Comparison of ENCODE assay signal across 13 mouse cellular contexts in the genomic region with DNA sequence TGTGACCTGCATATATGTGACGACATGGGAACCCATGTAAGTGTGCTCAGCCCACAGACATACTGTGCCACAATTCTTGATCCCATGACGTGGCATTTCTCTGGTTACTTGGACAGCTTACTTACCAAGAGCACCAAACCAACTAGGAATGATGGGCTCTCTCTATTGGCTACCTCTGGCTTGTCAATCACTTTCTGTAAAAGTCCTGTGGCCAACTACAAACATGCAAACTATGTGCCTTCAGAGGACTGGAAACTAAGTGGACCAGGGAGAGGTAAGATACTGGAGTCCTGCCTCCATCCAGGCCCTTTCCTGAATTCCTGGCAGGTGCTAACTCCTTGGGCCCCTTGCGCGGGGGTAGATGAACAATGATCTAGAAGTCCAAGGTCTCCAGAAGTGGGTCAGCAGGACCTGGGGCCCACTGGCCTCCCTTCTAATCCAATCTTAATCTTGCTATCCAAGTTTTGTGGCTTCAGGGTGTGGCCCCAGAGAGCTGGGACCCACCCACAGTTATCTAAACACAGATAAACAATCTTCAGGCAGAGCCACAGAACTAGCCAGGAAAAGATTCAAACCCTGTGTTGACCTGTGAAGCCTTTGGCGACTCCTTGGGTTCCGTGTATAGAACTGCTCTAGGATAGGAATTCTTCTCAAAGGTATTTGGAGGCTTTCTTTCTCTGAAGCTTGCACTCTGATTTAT.
DNase-seq lines count a peak whose midpoint lies in the region; ATAC-seq and TF ChIP-seq lines count a peak whose summit lies in the region.
"Had no signal": no experiment of that assay in that cellular context is flagged by ENCODE, and none has a peak within 500 bp of the region (broad histone marks: within the 10 kb centered on the region; RNA-seq: fewer than 3 reads in every experiment).

No protein-coding gene starts in this region.

- peaks cover 68% of the 10 kb centered on the region for H3K79me2 ChIP-seq in myocyte (ENCODE audit: control insufficient read depth, insufficient read depth)

- peak overlapping the region; percentile 34; the same call in 1 of the 2 replicates for H3K9ac ChIP-seq in heart, embryonic 11.5 days (ENCODE audit: low read depth, low read length)
- H3K9ac ChIP-seq: embryonic facial prominence, embryonic 12.5 days had no signal

- DNase-seq in heart, adult 8-10 months (ENCODE audit: low spot score), result no peak
- DNase-seq in induced T-regulatory cell, adult 2 months (ENCODE audit: low read depth), result peak; percentile 60
- no peak for DNase-seq in cerebellum, adult 8-10 months
- DNase-seq: gastrocnemius, postnatal 10 days; kidney, adult 8-10 months; right cerebral cortex, postnatal 25 days; thymus, adult 18-20 months had no signal

- H3K4me1 ChIP-seq in heart, embryonic 11.5 days (ENCODE audit: control insufficient read depth, insufficient read depth, low read length), result peaks cover 28% of the 10 kb centered on the region
- H3K4me1 ChIP-seq in megakaryocyte, embryonic 14.5 days, result peaks cover 99% of the 10 kb centered on the region

- H3K4me3 ChIP-seq in heart, embryonic 11.5 days (ENCODE audit: low read depth, low read length), result peak overlapping the region; percentile 35; the same call in 1 of the 2 replicates
- peak overlapping the region; percentile 94 for H3K4me3 ChIP-seq in megakaryocyte, embryonic 14.5 days (replicated peaks)
- peak overlapping the region; percentile 93 for H3K4me3 ChIP-seq in myocyte
- H3K4me3 ChIP-seq: embryonic facial prominence, embryonic 12.5 days had no signal

- TF ChIP-seq POLR2A in myocyte (IDR thresholded peaks at IDR 0.05; ENCODE audit: insufficient read length, low read depth), result no peak

- ATAC-seq in heart, embryonic 11.5 days (replicated peaks; ENCODE audit: insufficient number of reproducible peaks, low FRiP score, low TSS enrichment), result no peak
- ATAC-seq in megakaryocyte, adult 5-6 weeks (ENCODE audit: poor library complexity, severe bottlenecking), result no peak
- ATAC-seq in CD4-positive, CD25-positive, alpha-beta regulatory T cell, adult 4 months, result no peak

- WGBS in heart, embryonic 11.5 days (ENCODE audit: insufficient replicate concordance), result 70% methylated on average over 6 of the region's 6 CpGs

- no peak overlapping the region for H3K27ac ChIP-seq in heart, embryonic 11.5 days (ENCODE audit: low read depth, low read length)
- H3K27ac ChIP-seq: embryonic facial prominence, embryonic 12.5 days had no signal

- H3K4me2 ChIP-seq in heart, embryonic 11.5 days, result peak overlapping the region; percentile 65
- peak overlapping the region; percentile 86 for H3K4me2 ChIP-seq in myocyte (ENCODE audit: low read depth)
- H3K4me2 ChIP-seq: embryonic facial prominence, embryonic 12.5 days had no signal

- H3ac ChIP-seq in myocyte (ENCODE audit: control insufficient read depth, insufficient read length), result no peak overlapping the region

- no peaks in the 10 kb centered on the region for H3K36me3 ChIP-seq in heart, embryonic 11.5 days (ENCODE audit: control insufficient read depth, insufficient read depth, low read length)
- peaks cover 22% of the 10 kb centered on the region for H3K36me3 ChIP-seq in megakaryocyte, embryonic 14.5 days (replicated peaks; ENCODE audit: low read length)
- peaks cover 14% of the 10 kb centered on the region for H3K36me3 ChIP-seq in myocyte (ENCODE audit: control insufficient read depth, insufficient read depth)
- H3K36me3 ChIP-seq: embryonic facial prominence, embryonic 12.5 days had no signal

- H3K9me3 ChIP-seq in heart, embryonic 11.5 days (replicated peaks; ENCODE audit: control insufficient read depth, low read length), result 0 out of 2 replicates have a peak, but pooled peaks cover 2% of the 10 kb centered on the region
- no peaks in the 10 kb centered on the region for H3K9me3 ChIP-seq in megakaryocyte, embryonic 14.5 days
- H3K9me3 ChIP-seq: embryonic facial prominence, embryonic 12.5 days had no signal

- H3K27me3 ChIP-seq in heart, embryonic 11.5 days (ENCODE audit: control insufficient read depth, insufficient read depth, low read length), result no peaks in the 10 kb centered on the region
- H3K27me3 ChIP-seq in megakaryocyte, embryonic 14.5 days (replicated peaks), result no peaks in the 10 kb centered on the region
- no peaks in the 10 kb centered on the region for H3K27me3 ChIP-seq in myocyte (ENCODE audit: control insufficient read depth, insufficient read depth, insufficient read length)
- H3K27me3 ChIP-seq: embryonic facial prominence, embryonic 12.5 days had no signal

TF ChIP-seq in myocyte, 11 proteins besides CTCF, POLR2A, EP300 and RAD21:
- TF ChIP-seq E2F4 (IDR thresholded peaks at IDR 0.05; ENCODE audit: insufficient read depth), result no peak
- no peak for TF ChIP-seq MAX (IDR thresholded peaks at IDR 0.05; ENCODE audit: low read depth)
- TF ChIP-seq MYOD1 (IDR thresholded peaks at IDR 0.05; ENCODE audit: control insufficient read depth in 1 of 3, insufficient read length in 2 of 3, low read depth in 2 of 3), result no peak
- no peak for TF ChIP-seq REST (IDR thresholded peaks at IDR 0.05; ENCODE audit: insufficient read depth, insufficient read length)
- no peak for TF ChIP-seq TCF12 (IDR thresholded peaks at IDR 0.05; ENCODE audit: insufficient read depth, poor library complexity, severe bottlenecking)
- no peak for TF ChIP-seq TCF3 (IDR thresholded peaks at IDR 0.05; ENCODE audit: insufficient read length, low read depth)
- no peak for TF ChIP-seq SRF (IDR thresholded peaks at IDR 0.05; ENCODE audit: control insufficient read depth, insufficient read length, low read depth)
- no peak for TF ChIP-seq CEBPB (IDR thresholded peaks at IDR 0.05; ENCODE audit: insufficient read depth, poor library complexity, severe bottlenecking)
- TF ChIP-seq MYOG (IDR thresholded peaks at IDR 0.05; ENCODE audit: control insufficient read depth in 1 of 3, insufficient read depth in 1 of 3, insufficient read length in 2 of 3, low read depth in 2 of 3), result no peak
- no peak for TF ChIP-seq USF1 (IDR thresholded peaks at IDR 0.05; ENCODE audit: low read depth)
- TF ChIP-seq POLR2AphosphoS2 (IDR thresholded peaks at IDR 0.05; ENCODE audit: insufficient read length, low read depth), result no peak

Comparison
In these comparisons a context has a peak if more than half of its experiments do, and no peak if none do; other contexts are left out.
1. H3K4me3 ChIP-seq: peak in every context shown above with its lines; median percentile 94 in megakaryocyte, embryonic 14.5 days; 93 in myocyte; 35 in heart, embryonic 11.5 days.